Mouse (Mus musculus) spleen, embryonic (tissue): ENCODE measurements around the gene Rabl6.

Experiments used
- CTCF ChIA-PET: fragments of 350-600 bp; sonication (Branson Sonifier 250); formaldehyde crosslinking; loops from one replicate; lab custom pipeline; 2022; lab: Charles Lee

Rabl6 gene

GRCm38 (mm10) chr2:25607761-25608622 lies at the start of gene Rabl6:
TSS of gene Rabl6 (minus strand) at chr2:25608521.
- CTCF ChIA-PET: interaction anchor here (1.5 kb wide), 1 partner anchor 16 kb away, joined by 3 read pairs; no protein-coding TSS in a partner anchor

- CTCF ChIA-PET: no interaction called here
Measured at GRCm38 (mm10) chr2:25657652-25658051, 49.3 kb upstream of the Rabl6 start, which contains the start of gene Lcn5. TSS of gene Lcn5 (plus strand) at chr2:25657952.

- CTCF ChIA-PET: no interaction called here
Measured at GRCm38 (mm10) chr2:25657246-25657645, 48.9 kb upstream of the Rabl6 start.

GRCm38 (mm10) chr2:25656691-25657090 lies 48.4 kb upstream of the Rabl6 start:
- CTCF ChIA-PET: no interaction called here

- CTCF ChIA-PET: no interaction called here
Measured at GRCm38 (mm10) chr2:25654502-25654901, 46.2 kb upstream of the Rabl6 start.

- CTCF ChIA-PET: interaction anchor here (0.8 kb wide), 1 partner anchor 145 kb away, joined by 4 read pairs; no protein-coding TSS in a partner anchor
Measured at GRCm38 (mm10) chr2:25652902-25653301, 44.6 kb upstream of the Rabl6 start, which contains the start of gene Lcn8. TSS of gene Lcn8 (plus strand) at chr2:25653120.

- CTCF ChIA-PET: interaction anchor here (0.8 kb wide), 1 partner anchor 42 kb away, joined by 3 read pairs; the partner anchor contains the start of gene Lcn10
Measured at GRCm38 (mm10) chr2:25639890-25640289, 31.6 kb upstream of the Rabl6 start.

- CTCF ChIA-PET: no interaction called here
Measured at GRCm38 (mm10) chr2:25634046-25634445, 25.7 kb upstream of the Rabl6 start.

GRCm38 (mm10) chr2:25633616-25634015 lies 25.3 kb upstream of the Rabl6 start:
- CTCF ChIA-PET: no interaction called here

GRCm38 (mm10) chr2:25628738-25629137 lies 20.4 kb upstream of the Rabl6 start:
- CTCF ChIA-PET: interaction anchor here (0.7 kb wide), 1 partner anchor 207 kb away, joined by 3 read pairs; no protein-coding TSS in a partner anchor

GRCm38 (mm10) chr2:25627811-25628210 lies 19.5 kb upstream of the Rabl6 start, which contains the start of gene Fcna:
TSS of gene Fcna (minus strand) at chr2:25628030.
- CTCF ChIA-PET: interaction anchor here (0.6 kb wide), 1 partner anchor 191 kb away, joined by 3 read pairs; no protein-coding TSS in a partner anchor

- CTCF ChIA-PET: no interaction called here
Measured at GRCm38 (mm10) chr2:25625986-25626385, 17.7 kb upstream of the Rabl6 start.

GRCm38 (mm10) chr2:25621229-25622200 lies 13.2 kb upstream of the Rabl6 start, which contains the start of gene Tmem141:
TSS of gene Tmem141 (minus strand) at chr2:25622005.
- CTCF ChIA-PET: no interaction called here

GRCm38 (mm10) chr2:25620852-25621228 lies 12.5 kb upstream of the Rabl6 start:
- CTCF ChIA-PET: no interaction called here

- CTCF ChIA-PET: no interaction called here
Measured at GRCm38 (mm10) chr2:25620386-25620785, 12.1 kb upstream of the Rabl6 start.

GRCm38 (mm10) chr2:25617578-25617977 lies 9.3 kb upstream of the Rabl6 start, which contains the start of gene Ccdc183:
TSS of gene Ccdc183 (minus strand) at chr2:25617678.
- CTCF ChIA-PET: no interaction called here

GRCm38 (mm10) chr2:25616398-25616797 lies 8.1 kb upstream of the Rabl6 start:
- CTCF ChIA-PET: no interaction called here

- CTCF ChIA-PET: interaction anchor here (1.5 kb wide), 1 partner anchor 16 kb away, joined by 3 read pairs; no protein-coding TSS in a partner anchor
Measured at GRCm38 (mm10) chr2:25608671-25609070, 350 bp upstream of the Rabl6 start.

GRCm38 (mm10) chr2:25602526-25602925 lies 5.8 kb downstream of the Rabl6 start:
- CTCF ChIA-PET: no interaction called here

GRCm38 (mm10) chr2:25600037-25600436 lies 8.3 kb downstream of the Rabl6 start:
- CTCF ChIA-PET: no interaction called here

GRCm38 (mm10) chr2:25598749-25599148 lies 9.6 kb downstream of the Rabl6 start:
- CTCF ChIA-PET: no interaction called here
